Mouse (Mus musculus): Measurements from ENCODE around the gene Tmem199.
A peak's percentile ranks its signal among the peaks of the same experiment; 100 is the strongest.
"Not testable (repeated sequence)": the region's sequence is repeated elsewhere in the genome, so short reads cannot be mapped to it uniquely, and the experiment has no call there.

Gene Tmem199

GRCm38 (mm10) chr11:78512025-78512957 lies at the start of gene Tmem199, which contains the start of gene Poldip2:
Tmem199 (minus strand) TSS chr11:78512172.
Poldip2 (plus strand) TSS chr11:78512193.
- DNase-seq, result peak; percentile 93 to 96

DNA sequence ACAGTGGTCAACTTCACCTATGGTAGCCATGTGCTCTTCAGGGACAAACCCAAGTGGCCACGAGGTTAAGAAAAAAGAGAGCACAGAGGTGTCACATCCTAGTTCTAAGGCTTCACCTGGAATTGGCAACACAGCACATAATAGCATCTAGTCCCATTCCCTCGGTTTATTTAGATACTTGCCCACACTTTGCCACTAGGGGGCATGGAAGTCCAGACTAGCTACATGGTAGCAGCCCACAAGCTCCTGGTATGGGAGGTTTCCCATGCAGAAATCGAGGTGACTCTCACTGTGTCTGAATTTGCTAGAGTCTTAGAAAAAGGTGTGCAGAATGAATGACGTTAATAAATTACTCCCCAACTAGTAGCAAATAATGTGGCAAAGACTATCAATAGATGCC lies 48.5 kb upstream of the Tmem199 start:
- peak; percentile 79 to 85 for DNase-seq

DNA sequence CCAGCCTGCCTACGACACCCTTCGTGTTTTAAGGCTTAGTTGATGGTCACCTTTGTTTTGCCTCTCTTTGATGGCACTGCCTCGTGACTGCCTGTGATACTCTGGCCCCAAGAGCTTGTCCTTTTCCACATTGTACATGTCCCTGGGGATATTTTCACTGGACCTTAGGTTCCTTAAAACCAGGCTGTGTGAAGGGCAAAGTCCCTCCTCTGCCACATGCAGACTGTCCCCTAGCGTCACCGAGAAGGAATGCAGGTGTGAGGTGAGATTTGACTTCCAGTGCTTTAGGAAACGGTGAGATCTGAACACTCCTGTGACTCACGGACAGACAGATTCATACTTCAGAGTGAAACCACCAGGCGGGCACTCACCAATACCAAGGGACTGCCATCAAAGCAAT lies 45.3 kb upstream of the Tmem199 start:
- DNase-seq, result peak; percentile 18 to 50

- DNase-seq, result no peak
These were observed 44.1 kb upstream of the Tmem199 start for GRCm38 (mm10) chr11:78556070-78556469.

- no peak for DNase-seq
These were observed 43.7 kb upstream of the Tmem199 start for GRCm38 (mm10) chr11:78555623-78556022.

DNA sequence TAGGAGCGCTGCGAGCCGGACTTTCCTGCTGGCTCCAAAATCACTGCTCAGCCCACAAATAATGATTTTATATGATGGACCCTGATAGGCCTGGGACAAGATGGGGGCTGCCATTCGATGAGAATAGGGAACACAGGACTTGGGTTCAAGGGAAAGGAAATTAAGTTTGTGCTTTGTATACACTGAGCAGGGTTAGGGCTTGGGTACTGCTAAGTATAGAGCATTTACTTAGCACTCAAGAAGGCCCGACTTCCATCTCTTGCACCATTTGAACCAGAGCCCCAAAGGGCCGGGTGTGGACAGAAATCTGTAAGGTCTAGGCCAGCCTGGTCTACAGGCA lies 39.1 kb upstream of the Tmem199 start:
- DNase-seq, result no peak

DNA sequence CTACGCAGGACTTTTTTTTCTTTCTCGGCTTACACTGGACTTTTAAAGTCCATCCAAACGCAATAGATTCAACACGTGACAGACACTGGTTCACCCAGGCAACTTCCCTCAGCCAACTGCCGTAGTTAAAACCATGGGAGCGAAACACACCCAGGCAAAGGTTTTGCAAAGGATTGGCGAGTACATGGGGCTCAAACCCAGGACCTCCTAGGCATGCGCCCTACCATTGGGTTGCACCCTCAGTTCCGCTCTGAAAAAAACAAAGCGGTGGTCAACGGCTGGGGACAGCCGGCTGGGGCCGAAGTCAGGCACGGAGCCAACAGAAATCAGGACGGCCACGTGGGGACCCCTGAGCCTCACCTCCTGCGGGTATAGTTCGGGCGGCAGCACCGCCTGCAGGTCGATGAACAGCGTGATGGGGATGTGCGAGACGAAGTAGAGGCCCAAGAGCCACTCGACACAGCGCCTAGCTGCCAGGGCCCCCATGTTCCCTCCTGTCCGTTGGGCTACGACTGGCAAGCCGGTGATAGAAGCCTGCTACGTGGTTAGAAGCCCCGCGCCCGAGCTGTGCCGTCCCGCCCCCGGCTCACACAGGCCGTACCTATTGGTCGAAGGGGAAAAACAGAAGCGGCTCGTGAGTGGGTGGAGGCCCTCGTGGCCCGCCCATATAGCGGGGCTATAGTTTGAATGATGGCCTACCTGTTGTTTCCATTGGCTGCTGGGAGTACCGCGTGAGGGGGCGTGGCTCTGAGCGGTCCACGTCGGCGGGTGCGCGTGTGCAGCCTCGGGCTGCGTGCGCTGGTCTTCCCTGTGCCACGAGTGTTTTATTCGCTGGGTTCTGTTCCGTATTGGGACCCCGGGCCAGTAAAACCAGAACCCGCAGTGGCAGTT lies 38.4 kb upstream of the Tmem199 start, which contains the start of gene Tmem97:
Gene Tmem97 (minus strand): TSS at position 610 of the 891 bp plus-strand sequence.
- peak; percentile 95 to 98 for DNase-seq

DNA sequence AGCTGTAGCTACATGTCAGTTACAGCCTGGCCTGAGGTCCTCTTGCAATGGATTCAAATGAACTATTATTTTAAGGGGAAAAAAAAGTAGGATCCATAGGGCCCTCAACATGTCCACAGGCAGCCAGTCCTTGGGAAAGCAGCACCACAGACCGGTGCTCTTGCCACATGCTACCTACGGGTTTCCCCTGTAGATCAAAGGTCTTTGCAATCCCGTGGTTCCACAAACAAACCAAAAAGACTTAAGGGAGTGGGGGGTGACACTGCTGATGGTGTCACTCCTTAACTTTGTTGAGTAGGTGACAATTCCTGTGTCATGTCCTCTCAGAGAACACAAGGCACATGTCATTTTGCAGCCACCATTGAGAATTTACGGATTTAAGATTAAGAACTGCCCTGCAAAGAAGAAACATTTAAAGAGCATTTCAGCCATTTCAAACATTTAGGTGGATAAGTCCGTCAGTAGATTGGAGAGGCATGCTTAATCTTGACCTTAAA lies 37.6 kb upstream of the Tmem199 start:
- DNase-seq, result no peak

DNA sequence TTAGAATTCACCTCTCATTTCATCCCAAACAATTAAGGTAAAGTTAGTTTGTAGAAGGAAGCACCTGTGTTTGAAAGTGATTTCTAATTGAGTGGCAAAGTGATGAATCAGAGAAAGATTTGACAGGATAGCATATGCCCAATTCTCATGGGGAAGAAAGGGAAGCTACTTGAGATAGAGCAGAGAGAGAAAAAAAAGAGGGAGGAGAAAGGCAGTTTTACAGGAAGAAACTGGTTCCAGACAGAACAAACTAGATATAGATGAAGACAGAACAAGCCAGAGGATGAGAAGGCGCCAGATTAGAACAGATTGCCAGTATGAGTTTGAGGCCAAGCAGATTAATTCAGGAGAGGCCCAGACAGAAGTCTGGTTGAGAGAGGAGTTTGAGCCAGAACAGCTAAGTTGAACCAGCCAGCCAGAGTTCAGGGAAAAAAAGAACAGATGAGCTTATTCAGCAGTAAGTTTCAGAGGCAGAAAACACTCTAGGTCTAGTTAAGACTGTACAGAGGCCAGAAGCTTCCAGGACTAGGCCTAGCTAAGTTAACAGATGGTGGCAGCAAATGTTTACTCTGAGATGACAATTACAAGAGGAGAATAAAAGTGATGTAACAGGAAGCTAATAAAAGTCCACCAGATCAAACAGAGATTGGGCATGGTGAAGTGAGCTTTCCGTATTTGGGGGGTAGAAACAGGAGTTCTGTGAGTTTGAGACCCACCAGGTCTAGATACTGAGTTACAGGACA lies 35.9 kb upstream of the Tmem199 start:
- no peak for DNase-seq

DNA sequence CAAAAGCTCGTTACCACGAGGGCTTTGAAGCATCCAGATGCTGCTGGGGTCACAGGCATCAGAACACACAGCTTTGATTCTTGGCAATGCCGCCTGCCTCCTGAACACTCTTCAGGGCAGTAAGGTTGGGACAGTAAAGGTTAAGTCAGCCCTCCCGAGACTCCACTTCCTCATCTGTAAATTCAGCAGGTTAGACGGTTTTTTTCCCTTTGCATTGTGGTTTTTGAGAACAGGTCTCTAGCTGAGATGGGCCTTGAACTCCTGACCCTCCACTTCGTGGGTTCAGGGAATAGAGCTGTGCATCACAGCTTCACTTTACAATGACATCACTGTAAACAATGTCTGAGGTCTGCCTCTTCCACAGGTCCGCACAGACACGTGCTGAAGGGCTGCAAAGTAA lies 33.2 kb upstream of the Tmem199 start:
- no peak for DNase-seq

DNA sequence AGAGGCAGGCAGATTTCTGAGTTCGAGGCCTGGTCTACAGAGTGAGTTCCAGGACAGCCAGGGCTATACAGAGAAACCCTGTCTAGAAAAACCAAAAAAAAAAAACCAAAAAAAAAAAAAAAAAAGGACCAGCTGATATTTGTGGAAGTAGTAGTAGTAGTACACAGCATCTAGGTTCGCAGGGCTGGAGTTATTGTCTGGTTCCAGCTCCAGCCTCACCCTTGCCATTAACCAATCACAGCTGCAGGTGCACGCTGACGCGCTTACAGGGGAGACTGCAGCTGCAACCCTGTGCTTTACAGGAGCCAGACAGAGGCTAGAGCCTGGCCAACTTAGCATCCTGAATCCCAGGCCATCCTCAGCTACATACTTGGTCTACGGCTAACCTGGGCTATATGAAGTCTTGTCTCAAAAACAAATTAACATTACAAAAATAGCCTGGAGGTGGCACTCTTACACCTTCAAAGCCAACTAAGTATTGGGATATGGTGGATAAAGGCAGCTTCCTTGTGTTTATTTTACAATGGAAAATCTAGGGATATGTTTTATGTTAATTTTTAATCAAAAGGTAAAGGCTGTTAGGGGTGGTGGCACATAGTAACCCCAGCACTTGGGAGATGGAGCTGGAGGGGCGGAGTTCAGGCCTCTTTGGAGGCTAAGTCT lies 32.6 kb upstream of the Tmem199 start:
- no peak for DNase-seq

DNA sequence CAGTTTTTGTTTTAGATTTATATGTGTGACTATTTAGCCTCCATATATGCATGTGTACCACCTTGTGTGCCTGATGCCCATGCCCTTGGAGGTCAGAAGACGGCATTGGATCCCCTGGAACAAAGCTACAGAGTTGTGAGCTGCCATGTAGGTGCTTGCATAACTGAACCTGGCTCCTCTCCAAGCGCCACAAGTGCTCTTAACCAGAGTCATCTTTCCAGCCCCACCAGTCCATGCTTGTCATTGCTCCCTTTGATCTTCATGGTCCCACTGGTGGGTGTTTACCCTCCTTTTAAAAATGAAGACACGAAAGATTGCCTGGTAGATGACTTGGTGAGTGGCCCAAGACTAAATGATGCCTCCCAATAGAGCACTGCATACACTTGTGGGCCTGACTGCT lies 28.4 kb upstream of the Tmem199 start:
- no peak for DNase-seq

DNA sequence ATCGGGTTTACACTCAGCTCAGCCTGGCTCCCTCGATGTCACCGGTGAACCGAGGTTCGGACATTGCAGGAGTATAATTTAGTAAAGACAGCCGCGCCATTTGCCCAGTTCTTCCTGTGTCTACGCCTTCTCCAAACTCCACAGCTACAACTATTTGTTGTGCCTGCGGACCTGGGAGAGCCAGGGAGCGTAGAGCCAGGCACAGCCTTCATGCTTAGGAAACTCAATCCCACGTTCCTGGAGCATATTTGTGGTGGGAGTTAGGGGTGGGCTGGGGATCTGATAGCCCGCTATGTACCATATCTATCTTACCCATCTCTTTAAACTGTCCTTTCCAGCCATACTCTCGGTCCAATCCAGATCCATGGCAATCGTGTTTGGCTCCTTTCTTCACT lies 24.7 kb upstream of the Tmem199 start:
- no peak for DNase-seq

GRCm38 (mm10) chr11:78536080-78536689 lies 24.2 kb upstream of the Tmem199 start, which contains the start of the genes Tnfaip1 and Ift20:
Tnfaip1 (minus strand) TSS chr11:78536332.
Ift20 (plus strand) TSS chr11:78536361.
- peak; percentile 98 to 99 for DNase-seq

GRCm38 (mm10) chr11:78535376-78536079 lies 23.6 kb upstream of the Tmem199 start:
- peak; percentile 29 to 54 for DNase-seq

DNA sequence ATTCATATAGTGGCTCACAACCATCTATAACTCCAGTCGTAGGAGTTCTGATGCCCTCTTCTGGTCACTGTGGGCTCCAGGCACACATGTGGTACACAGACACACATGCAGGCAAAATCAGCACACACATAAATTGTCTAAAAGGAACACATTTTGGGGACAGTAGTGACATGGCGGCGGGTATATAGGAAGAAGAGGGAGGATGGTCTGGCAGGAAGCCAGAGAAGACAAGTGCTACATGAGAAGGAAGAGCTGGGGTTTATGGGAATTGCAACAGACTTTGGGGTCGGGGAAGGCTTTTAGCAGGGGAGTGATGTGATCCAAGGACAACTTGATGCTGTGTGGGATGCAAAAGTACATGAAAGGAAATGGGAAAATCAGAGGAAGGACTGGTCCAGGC lies 22.5 kb upstream of the Tmem199 start:
- no peak for DNase-seq

GRCm38 (mm10) chr11:78531515-78531914 lies 19.5 kb upstream of the Tmem199 start:
- not testable (repeated sequence) for DNase-seq

DNA sequence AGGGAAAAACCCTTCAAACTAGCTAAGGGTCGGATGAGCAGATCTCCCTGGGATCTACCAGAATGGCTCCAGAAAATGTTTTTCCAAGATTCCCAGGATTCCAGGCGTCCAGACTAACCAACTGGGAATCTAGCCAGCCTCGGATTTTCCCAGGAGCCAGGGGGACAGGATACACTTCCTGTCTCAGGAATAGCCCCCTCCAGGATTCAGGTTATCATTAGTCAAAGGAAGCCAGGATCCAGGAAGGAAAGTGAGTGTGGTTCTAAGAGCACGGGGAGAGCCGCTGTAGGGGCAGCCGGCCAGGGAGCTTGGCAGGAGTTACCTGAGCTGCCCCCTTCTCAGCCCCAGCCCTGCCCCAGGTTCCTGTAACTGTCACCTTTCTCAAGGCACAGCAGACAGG lies 19.1 kb upstream of the Tmem199 start:
- DNase-seq, result peak; percentile 54 to 69

DNA sequence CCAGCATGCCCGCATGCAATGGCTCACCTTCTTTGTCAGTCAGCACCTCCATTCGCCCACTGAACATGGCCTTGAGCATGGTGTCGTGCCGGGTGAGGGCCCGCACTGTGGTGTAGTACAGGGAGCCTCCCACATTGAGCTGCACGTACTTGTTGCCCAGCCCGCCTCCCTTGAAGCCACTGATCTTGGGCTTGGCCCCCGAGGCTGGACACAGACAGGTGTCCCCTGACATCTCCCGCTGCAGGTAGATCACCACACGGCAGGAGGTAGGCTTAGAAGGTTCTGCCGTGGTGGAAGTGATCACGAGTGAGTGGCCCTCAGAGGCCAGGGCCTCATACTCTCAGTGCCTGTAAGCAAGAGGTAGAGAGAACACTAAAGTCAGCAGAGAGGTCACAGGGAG lies 18.0 kb upstream of the Tmem199 start:
- DNase-seq, result no peak

GRCm38 (mm10) chr11:78528714-78529113 lies 16.7 kb upstream of the Tmem199 start:
- DNase-seq, result peak; percentile 41 to 48

GRCm38 (mm10) chr11:78524838-78525237 lies 12.9 kb upstream of the Tmem199 start:
- DNase-seq, result no peak

Data from kidney, postnatal 4 days (tissue).